Mouse (Mus musculus): ENCODE data around the gene C2cd3.

The C2cd3 gene

DNA sequence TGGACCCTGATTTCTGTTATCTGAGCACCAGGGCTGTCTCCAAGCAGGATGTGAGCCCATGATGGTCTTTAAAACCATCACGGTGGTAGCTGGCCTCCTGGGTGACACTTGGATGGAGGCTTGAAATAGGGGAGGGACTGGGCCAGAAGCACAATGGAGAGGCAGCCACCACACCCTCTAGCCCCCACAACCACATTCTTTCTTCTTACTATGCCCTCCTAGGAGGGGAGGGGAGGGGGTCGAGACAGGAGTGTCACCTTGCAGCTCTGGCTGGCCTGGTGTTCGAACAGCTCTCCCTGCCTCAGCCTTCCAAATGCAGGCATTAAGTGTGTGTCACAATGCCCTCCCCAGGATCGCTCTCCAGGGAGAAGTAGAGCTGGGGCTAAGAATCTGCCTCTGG, 125.4 kb downstream of the C2cd3 start:
- no peak for DNase-seq (ENCODE audit: low spot score)

DNA sequence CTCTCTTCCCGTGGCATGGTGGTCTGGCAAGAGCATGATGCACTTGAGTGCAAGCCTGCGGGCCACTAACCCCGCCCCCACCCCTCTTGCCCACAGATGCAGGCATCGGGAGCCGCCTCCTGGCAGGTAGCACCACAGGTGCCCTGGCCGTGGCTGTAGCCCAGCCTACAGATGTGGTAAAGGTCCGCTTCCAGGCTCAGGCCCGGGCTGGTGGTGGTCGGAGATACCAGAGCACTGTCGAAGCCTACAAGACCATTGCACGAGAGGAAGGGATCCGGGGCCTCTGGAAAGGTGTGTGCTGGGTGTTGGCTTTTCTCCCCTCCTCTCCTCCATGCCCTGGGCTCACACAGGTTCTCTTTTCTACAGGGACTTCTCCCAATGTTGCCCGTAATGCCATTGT, 125.9 kb downstream of the C2cd3 start:
- DNase-seq (ENCODE audit: low spot score): no peak

DNA sequence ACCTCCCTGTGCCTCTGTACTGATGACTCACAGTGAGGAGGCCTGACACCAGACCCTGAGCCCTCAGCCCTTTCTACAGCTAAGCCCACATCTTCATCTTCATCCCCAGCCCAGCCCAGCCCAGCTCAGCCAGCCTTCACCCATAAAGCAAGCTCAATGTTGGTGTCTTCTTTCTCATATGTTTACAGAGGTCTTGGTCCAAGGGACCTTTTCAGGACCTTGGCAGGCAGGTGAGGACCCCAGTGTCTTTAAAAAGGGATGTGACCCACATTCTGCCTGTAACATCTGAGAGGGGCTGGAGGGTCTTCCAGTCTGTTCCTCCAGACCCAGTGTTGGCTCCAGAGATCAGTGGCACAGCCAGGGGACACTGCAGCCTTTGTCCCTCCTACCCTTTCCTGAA, 127.4 kb downstream of the C2cd3 start:
- no peak for DNase-seq (ENCODE audit: low spot score)

DNA sequence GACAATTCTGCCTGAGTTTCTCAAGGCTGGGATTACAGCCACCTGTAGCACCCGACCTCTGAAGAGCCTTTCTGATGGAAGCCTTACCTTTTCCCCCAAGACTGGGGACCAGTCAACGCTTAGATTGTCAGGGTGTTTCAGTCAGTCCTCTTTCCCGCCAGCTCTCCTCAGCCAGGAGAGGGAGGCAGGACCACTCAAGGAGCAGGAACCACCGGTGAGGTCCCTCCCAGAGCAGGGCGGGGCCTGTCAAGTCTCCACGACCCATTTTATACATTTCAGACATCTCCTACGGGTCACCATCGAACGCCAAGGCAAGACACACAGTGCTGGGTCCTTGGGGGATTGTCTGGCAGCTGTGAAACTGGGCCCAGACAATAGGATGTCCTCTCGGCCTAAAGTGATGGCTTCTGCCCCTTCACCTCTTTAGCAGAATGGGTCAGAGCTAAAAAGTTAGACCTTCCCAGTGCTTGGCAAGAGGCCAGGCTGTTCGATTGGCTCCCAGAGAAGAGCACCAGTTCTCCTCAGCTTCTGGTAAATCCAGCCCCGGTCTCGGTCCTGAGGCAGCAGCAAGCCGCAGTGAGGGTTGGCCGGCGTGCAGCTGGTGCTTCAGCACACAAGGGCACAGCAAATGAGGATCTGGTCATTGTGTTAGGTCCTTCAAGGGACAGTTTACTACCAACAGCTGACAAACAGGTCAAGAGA, 128.4 kb downstream of the C2cd3 start:
- DNase-seq (ENCODE audit: low spot score): no peak

DNA sequence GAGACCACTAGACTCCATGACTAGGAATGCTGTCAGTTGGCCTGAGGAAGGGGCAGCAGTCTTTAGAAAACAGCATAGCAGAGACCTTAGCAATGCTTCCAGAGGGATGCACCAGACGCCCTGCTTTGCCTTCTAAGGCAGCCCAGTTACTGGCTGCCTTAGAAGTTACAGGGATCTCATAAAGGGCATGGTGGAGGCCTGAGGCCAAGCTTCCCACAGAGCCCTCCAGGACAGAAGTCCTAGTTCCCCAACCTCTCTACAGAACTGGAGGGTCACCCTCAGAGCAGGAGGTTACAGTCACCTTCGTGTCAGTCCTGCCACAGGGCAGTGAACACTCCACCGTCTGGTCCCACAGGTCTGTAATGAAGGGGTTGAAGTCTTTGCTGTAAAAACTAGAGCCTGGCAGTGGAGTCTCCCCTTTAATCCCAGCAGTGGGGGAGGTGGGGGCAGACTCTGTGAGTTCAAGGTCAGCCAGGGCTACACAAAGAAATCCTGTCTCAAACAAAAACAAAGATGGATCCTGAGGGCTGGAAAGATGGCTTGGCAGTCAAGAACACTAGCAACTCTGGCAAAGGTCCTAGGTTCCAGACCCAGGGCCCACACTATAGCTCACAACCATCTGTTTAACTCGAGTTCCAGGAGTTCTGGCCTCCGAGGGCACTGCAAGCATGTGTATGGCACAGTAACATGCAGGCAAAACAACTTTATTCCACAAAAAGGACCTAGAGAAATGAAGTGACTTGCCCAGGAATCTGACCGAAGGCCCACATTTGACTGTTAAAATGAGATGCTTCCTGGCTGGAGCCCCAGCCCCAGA, 129.2 kb downstream of the C2cd3 start:
- DNase-seq (ENCODE audit: low spot score): no peak

DNA sequence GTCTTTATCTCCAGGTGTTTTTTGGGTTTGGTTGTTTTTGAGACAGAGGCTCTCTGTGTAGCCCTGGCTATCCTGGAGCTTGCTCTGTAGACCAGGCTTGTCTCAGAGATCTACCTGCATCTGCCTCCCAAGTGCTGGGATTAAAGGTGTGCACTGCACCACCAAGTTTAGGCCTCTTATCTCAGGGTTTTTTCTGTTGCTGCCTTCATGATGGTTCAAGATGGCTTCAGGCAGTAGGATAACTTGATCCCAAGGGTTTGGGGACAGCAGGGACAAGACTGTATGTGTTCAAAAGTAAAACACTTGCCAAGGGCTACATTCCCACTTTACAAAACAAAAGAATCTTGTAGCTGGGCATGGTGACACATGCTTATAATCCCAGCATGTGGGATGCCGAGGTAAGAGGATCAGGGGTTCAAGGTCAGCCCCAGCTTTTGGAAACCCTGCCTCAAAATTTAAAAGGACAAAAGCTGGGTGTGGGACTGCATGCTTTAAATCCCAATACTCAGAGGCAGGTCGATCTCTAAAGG, 129.9 kb downstream of the C2cd3 start:
- no peak for DNase-seq (ENCODE audit: low spot score)

DNA sequence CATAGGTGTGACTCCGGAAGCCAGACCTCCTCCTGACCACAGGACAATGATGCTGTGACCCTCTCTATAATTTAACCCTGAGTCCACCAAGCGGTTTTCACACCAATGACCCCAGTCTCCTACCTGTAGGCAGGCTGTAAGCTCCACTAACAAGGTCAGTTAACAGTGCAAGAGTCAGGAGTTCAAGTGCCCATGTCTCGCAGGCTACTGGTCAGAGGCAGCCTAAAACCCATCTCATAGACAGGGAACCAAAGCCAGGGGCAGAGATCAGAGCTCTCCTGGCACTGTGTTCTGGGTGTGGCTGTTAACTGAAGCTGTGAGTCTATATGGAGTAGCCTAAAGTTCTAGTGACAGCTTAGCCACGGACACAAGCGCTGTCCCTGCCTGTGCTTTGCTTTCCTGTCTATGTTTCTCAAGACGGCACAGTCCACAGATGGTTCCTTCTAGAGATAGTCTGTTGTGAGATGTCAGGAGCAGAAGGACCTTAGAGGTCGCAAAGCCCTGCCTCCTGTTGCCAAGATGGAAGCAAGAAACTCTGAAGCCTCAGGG, 130.4 kb downstream of the C2cd3 start:
- no peak for DNase-seq (ENCODE audit: low spot score)

DNA sequence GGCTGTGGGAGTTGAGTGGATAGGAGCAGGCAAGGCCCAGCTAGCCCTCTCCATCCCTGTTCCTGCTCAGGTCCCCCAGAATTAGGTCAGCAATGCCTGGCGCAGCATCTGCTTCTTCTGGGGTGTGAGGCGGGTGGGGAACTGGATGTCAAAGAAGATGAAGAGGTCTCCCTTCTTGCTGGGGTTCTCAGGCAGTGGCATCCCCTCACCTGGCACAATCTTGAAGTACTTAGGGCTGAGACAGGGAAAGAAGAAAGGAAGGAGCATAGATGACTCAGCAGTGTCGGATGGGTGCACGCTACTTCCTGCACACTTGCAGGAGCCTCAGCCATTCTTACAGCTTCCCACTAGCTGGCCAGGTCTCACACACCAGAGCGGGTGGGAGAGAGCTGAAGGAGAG, 131.0 kb downstream of the C2cd3 start:
- DNase-seq (ENCODE audit: low spot score): no peak

DNA sequence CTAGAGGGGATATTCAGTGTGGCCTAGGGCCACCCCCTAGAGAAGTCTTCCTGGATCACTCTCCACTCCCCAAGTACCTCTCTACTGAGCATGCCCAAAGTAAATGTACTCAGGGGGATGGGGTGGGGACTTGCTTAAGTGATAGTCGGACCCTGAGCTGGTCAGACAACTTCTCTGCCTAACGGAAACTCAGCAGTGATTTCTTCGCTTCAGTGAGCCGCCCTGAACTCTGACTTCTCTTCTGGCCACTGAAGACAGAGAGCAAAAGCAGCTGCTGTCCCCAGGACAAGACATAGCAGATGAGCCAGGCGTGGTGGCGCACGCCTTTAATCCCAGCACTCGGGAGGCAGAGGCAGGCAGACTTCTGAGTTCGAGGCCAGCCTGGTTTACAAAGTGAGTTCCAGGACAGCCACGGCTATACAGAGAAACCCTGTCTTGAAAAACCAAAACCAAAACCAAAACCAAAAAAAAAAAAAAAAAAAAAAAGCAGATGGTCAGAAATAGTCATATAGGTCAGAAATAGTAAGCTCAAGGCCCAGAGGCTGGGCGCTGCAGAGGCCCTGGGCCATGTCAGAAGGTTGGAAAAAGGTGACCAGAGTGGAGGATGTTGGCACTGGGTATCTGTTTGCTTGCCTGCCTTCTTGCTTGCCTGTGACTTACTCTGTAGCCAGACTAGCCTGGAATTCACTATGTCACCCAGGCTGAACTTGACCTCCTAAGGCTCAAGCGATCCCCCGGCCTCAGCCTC, 132.9 kb downstream of the C2cd3 start:
- DNase-seq (ENCODE audit: low spot score): no peak

DNA sequence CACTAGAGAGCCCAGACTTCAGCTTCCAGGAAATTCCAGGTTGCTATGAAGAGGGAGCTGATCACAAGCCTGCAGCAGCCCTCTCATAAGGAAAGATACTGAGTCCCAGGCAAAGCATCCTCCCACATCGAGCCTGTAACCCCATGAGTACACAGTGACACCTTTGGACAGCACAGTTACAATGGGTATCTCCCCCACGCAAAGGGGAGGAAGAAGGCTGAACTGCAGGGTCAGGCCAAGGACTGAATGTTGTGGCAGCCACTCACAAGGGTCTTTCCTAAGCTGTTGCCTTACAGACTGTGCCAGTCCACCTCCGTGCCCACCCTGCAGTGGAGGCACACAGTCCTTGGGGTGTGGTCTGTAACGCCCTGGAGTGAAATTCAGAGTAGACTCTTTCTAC, 134.5 kb downstream of the C2cd3 start:
- DNase-seq (ENCODE audit: low spot score): no peak

DNA sequence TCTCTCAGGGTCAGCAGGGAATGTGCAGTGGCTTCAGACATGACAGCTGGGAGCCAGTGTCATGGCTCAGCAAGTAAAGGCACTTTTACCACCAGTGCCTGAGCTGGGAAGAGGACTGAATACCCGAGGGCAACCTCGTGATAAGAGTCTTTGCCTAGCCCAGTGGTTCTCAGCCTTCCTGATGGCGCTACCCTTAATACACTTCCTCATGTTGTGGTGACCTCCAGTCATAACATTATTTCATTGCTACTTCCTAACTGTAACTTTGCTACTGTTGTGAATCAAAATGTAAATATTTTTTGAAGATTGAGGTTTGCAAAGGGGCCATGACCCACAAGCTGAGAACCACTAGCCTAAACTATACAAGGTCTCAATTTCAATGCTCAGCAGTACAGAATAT, 136.6 kb downstream of the C2cd3 start:
- DNase-seq (ENCODE audit: low spot score): no peak

DNA sequence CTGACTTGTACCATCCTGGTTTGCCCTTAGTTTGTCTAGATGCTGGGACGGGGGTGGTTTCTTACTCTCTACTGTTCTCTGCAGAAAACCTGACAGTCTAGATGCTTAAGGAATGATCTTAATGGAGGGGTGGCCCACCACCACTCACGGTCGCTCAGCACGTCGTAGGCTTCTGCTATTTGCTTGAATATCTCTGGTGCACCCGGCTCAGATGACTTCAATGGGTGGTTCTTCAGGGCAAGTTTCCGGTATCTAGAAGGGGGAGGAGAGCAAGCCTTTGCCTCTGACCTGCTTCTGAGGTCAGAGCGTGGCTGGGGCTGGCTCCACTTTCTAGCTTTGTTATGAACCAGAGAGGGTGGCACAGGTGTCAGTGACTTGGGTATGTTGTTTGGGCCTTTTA, 139.6 kb downstream of the C2cd3 start:
- no peak for DNase-seq (ENCODE audit: low spot score)

DNA sequence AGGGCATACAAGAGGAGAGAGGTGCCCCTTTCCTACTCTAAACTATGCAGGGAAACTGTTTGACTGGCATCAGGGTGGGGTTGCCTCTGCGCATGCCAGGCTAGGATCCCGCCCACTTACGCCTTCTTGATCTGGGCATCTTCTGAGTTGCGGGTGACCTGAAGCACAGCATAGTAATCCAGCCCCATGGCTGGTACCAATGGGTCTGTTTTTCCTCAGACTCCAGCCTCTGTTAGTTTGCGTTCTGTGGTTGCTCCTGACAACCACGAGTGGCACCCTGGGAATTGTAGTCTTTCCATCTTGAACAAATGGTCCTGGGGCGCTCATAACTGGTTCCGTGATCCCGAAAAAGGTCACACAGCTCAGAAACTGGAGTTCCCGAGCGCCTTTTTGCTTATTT, 142.5 kb downstream of the C2cd3 start, which contains the start of gene Dnajb13:
TSS of gene Dnajb13 (minus strand) at position 388 of the 400 bp plus-strand sequence.
- no peak for DNase-seq (ENCODE audit: low spot score)

Data from ovary, adult 18-20 months (tissue).